Mouse (Mus musculus) bone marrow, adult 2 months (tissue): ENCODE data around the gene Parp8.

Experiments used
- CTCF ChIP-seq: fragments of 200-500 bp; IDR thresholded peaks from 2 replicates; pipeline ENCODE4 v1.5.1; 2011; ENCODE audit warnings: low read length, control low read depth; ENCODE audit not compliant: control insufficient read depth, insufficient read depth
- POLR2A ChIP-seq: fragments of 200-500 bp; IDR thresholded peaks from 2 replicates; pipeline ENCODE4 v1.6.1; 2011; ENCODE audit warnings: low read depth, mild to moderate bottlenecking, control low read depth, low read length, borderline replicate concordance; ENCODE audit not compliant: control insufficient read depth

GRCm38 (mm10) chr13:116870221-116870620, 155.1 kb downstream of the Parp8 start:
- TF ChIP-seq CTCF (no peak), POLR2A (no peak)
